Mouse (Mus musculus) E14TG2a.4 (cell line): ENCODE results near the gene Dntt.

ENCODE experiments used
- CTCF ChIP-seq: conservative IDR thresholded peaks from 2 replicates; pipeline ENCODE4 v1.5.1; 2014; ENCODE audit warnings: low read length
- NANOG ChIP-seq: IDR thresholded peaks from 2 replicates; pipeline ENCODE4 v1.6.1; 2014; ENCODE audit warnings: borderline replicate concordance, low read length, mixed read lengths
- POU5F1 ChIP-seq: IDR thresholded peaks from 2 replicates; pipeline ENCODE4 v1.6.1; 2014; ENCODE audit warnings: low read length, borderline replicate concordance

DNA sequence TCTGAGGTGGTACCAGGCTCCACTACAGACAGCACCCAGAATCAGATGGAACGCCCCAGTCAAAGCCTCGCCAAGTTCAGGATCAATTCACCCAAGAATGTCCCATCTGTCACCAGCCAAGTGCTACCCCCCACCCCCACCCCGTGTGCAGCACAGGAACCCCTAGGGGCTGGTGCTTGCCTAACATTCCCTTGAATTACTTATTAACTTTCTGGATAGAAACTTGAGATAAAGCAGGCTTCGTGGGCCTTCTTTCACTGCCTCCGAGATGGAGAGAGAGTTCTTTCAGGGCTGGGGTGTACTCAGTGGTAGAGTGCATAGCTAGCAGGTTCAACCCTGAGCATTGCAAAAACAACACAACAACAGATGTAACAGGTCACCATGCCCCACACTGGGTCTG, 23.2 kb downstream of the Dntt start:
- TF ChIP-seq CTCF: no peak
- no peak for TF ChIP-seq NANOG
- TF ChIP-seq POU5F1: no peak
